Mouse (Mus musculus): ENCODE data around the gene Gm3233. TPM values are rescaled to one million over a fixed set of nuclear protein-coding genes. Genes with fewer than 3 reads are reported as not detected.
"Not testable (repeated sequence)": the region's sequence is repeated elsewhere in the genome, so short reads cannot be mapped to it uniquely, and the experiment has no call there.

Gm3233 gene
- total and polyA plus RNA-seq, 3 experiments = 0.33 TPM; not detected in 2

DNA sequence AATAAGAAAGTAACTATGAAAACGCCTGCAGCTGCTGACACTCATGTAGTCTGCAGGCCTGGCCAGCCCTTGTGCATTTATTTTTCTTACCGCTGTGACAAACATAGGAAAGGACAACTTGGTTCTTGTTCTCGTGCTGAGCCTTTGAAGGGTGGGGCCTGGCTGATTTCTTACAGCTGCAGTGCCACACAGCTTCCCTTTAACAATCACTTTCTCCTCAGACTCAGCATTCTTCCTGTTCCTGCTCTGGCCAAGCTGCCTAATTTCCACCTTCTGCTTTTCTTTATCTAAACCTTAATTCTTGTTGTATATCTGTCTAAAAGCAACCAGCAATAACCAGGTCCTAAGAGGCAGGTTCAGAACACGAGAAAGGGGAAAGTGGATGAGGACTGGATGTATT lies 45.7 kb downstream of the Gm3233 start:
- ATAC-seq (ENCODE audit: extremely low read depth, insufficient number of reproducible peaks, low FRiP score, poor library complexity, severe bottlenecking) (no peak), DNase-seq (ENCODE audit: low spot score) (no peak)
- Histone ChIP-seq H3K4me1 (ENCODE audit: insufficient read depth, low read depth, low read length) (no peaks in the 10 kb centered on the region), H3K9me3 (replicated peaks) (no peaks in the 10 kb centered on the region), H3K27me3 (ENCODE audit: insufficient read depth, low read length) (peaks cover 21% of the 10 kb centered on the region), H3K36me3 (replicated peaks) (no peaks in the 10 kb centered on the region), H3K4me3 (ENCODE audit: low read depth, low read length) (no peak overlapping the region)
- no peak for TF ChIP-seq CTCF (IDR thresholded peaks at IDR 0.05; ENCODE audit: low read depth, low read length)
- no peak for TF ChIP-seq GATA1 (IDR thresholded peaks at IDR 0.05; ENCODE audit: borderline replicate concordance, low read length)
- TF ChIP-seq POLR2AphosphoS5 (IDR thresholded peaks at IDR 0.05; ENCODE audit: insufficient replicate concordance, low read depth, low read length) = no peak
- no peak for TF ChIP-seq GATA2 (IDR thresholded peaks at IDR 0.05; ENCODE audit: borderline replicate concordance, low read depth, low read length)
- no peak for TF ChIP-seq TAL1 (conservative IDR thresholded peaks at IDR 0.05; ENCODE audit: low read depth, low read length)

DNA sequence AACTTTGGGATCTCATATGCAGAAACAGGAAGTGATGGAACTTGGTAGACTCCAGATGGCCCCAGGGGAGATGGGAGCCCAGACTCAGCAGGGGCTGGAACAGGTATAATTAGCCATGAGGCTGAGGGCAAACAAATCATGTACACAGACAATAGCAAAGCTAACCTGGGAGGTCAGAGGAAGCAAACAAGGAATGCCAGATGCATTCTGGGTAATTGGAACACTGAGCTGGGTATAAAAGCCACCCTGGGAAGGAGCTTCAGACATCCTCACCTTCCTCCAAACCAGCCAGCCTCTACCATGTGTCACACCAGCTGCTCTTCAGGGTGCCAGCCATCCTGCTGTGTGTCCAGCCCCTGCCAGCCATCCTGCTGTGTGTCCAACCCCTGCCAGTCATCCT lies 48.3 kb downstream of the Gm3233 start, which contains the start of gene Gm10024:
Gm10024 (plus strand) TSS at position 301 of the 400 bp plus-strand sequence.
- H3K9me3 ChIP-seq (replicated peaks); H3K4me3 ChIP-seq (ENCODE audit: low read depth, low read length); DNase-seq (ENCODE audit: low spot score); H3K4me1 ChIP-seq (ENCODE audit: insufficient read depth, low read depth, low read length); H3K36me3 ChIP-seq (replicated peaks); ATAC-seq (ENCODE audit: extremely low read depth, insufficient number of reproducible peaks, low FRiP score, poor library complexity, severe bottlenecking): not testable (repeated sequence)
- peaks cover 21% of the 10 kb centered on the region for H3K27me3 ChIP-seq (ENCODE audit: insufficient read depth, low read length)

DNA sequence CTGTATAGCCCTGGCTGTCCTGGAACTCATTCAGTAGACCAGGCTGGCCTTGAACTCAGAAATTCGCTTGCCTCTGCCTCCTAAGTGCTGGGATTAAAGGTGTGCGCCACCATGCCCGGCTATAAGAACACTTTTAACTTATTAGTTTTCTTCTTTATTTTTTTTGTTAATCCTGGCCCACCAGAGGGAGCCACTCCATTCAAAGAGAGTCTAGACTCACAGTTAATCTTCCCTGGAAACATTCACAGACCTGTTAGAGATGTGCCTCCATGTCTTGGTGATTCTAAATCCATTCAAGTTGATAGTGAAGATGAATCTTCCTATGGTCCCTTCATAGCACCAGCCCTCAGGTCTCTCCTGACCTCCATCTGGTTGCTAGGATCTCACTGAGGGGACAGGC lies 49.7 kb downstream of the Gm3233 start:
- H3K4me3 ChIP-seq (ENCODE audit: low read depth, low read length) = no peak overlapping the region
- no peaks in the 10 kb centered on the region for H3K36me3 ChIP-seq (replicated peaks)
- no peak for ATAC-seq (ENCODE audit: extremely low read depth, insufficient number of reproducible peaks, low FRiP score, poor library complexity, severe bottlenecking)
- TF ChIP-seq GATA2 (IDR thresholded peaks at IDR 0.05; ENCODE audit: borderline replicate concordance, low read depth, low read length) (no peak), GATA1 (IDR thresholded peaks at IDR 0.05; ENCODE audit: borderline replicate concordance, low read length) (no peak), POLR2AphosphoS5 (IDR thresholded peaks at IDR 0.05; ENCODE audit: insufficient replicate concordance, low read depth, low read length) (no peak), CTCF (IDR thresholded peaks at IDR 0.05; ENCODE audit: low read depth, low read length) (no peak), TAL1 (conservative IDR thresholded peaks at IDR 0.05; ENCODE audit: low read depth, low read length) (no peak)
- no peaks in the 10 kb centered on the region for H3K9me3 ChIP-seq (replicated peaks)
- H3K27me3 ChIP-seq (ENCODE audit: insufficient read depth, low read length) = peaks cover 17% of the 10 kb centered on the region
- no peaks in the 10 kb centered on the region for H3K4me1 ChIP-seq (ENCODE audit: insufficient read depth, low read depth, low read length)
- no peak for DNase-seq (ENCODE audit: low spot score)

Other genes with a start within 250 kb of the Gm3233 start
Only the 20 nearest of the 32 such genes appear.
- not detected in 2 replicates for gene Tspear, start 73.1 kb downstream of the Gm3233 start, total RNA-seq (2014; fragmentation: Nextera tagmentation)
- gene Tspear, start 73.1 kb downstream of the Gm3233 start, total RNA-seq (2017) = not detected in 2 replicates
- gene Tspear, start 73.1 kb downstream of the Gm3233 start, polyA plus RNA-seq (2012) = not detected in 2 replicates
- gene Gm19402, start 68.9 kb downstream of the Gm3233 start, total RNA-seq (2014; fragmentation: Nextera tagmentation) = not detected in 2 replicates
- gene Gm19402, start 68.9 kb downstream of the Gm3233 start, total RNA-seq (2017) = not detected in 2 replicates
- not detected in 2 replicates for gene Gm19402, start 68.9 kb downstream of the Gm3233 start, polyA plus RNA-seq (2012)
- not detected in 2 replicates for gene Gm9508, start 62.4 kb downstream of the Gm3233 start, total RNA-seq (2014; fragmentation: Nextera tagmentation)
- not detected in 2 replicates for gene Gm9508, start 62.4 kb downstream of the Gm3233 start, total RNA-seq (2017)
- gene Gm9508, start 62.4 kb downstream of the Gm3233 start, polyA plus RNA-seq (2012) = not detected in 2 replicates
- gene Gm10272, start 53.1 kb downstream of the Gm3233 start, total RNA-seq (2014; fragmentation: Nextera tagmentation) = not detected in 2 replicates
- gene Gm10272, start 53.1 kb downstream of the Gm3233 start, total RNA-seq (2017) = not detected in 2 replicates
- gene Gm10272, start 53.1 kb downstream of the Gm3233 start, polyA plus RNA-seq (2012) = not detected in 2 replicates
- not detected in 2 replicates for gene Gm10024, start 48.2 kb downstream of the Gm3233 start, total RNA-seq (2014; fragmentation: Nextera tagmentation)
- not detected in 2 replicates for gene Gm10024, start 48.2 kb downstream of the Gm3233 start, total RNA-seq (2017)
- gene Gm10024, start 48.2 kb downstream of the Gm3233 start, polyA plus RNA-seq (2012) = not detected in 2 replicates
- not detected in 2 replicates for gene Gm10142, start 43.9 kb downstream of the Gm3233 start, total RNA-seq (2014; fragmentation: Nextera tagmentation)
- gene Gm10142, start 43.9 kb downstream of the Gm3233 start, total RNA-seq (2017) = not detected in 2 replicates
- not detected in 2 replicates for gene Gm10142, start 43.9 kb downstream of the Gm3233 start, polyA plus RNA-seq (2012)
- gene Krtap12-1, start 39.1 kb downstream of the Gm3233 start, total RNA-seq (2014; fragmentation: Nextera tagmentation) = not detected in 2 replicates
- not detected in 2 replicates for gene Krtap12-1, start 39.1 kb downstream of the Gm3233 start, total RNA-seq (2017)
- gene Krtap12-1, start 39.1 kb downstream of the Gm3233 start, polyA plus RNA-seq (2012) = not detected in 2 replicates
- not detected in 2 replicates for gene Gm10100, start 33.2 kb downstream of the Gm3233 start, total RNA-seq (2014; fragmentation: Nextera tagmentation)
- not detected in 2 replicates for gene Gm10100, start 33.2 kb downstream of the Gm3233 start, total RNA-seq (2017)
- not detected in 2 replicates for gene Gm10100, start 33.2 kb downstream of the Gm3233 start, polyA plus RNA-seq (2012)
- not detected in 2 replicates for gene Gm18596, start 17.0 kb downstream of the Gm3233 start, total RNA-seq (2014; fragmentation: Nextera tagmentation)
- not detected in 2 replicates for gene Gm18596, start 17.0 kb downstream of the Gm3233 start, total RNA-seq (2017)
- gene Gm18596, start 17.0 kb downstream of the Gm3233 start, polyA plus RNA-seq (2012) = not detected in 2 replicates
- gene Gm9736, start 8.3 kb downstream of the Gm3233 start, total RNA-seq (2014; fragmentation: Nextera tagmentation) = not detected in 2 replicates
- 0.22 TPM in 1 of 2 replicates, not detected in the other for gene Gm9736, start 8.3 kb downstream of the Gm3233 start, total RNA-seq (2017)
- gene Gm9736, start 8.3 kb downstream of the Gm3233 start, polyA plus RNA-seq (2012) = not detected in 2 replicates
- gene Gm3238, start 11.6 kb upstream of the Gm3233 start, total RNA-seq (2014; fragmentation: Nextera tagmentation) = not detected in 2 replicates
- 0.22 TPM in 1 of 2 replicates, not detected in the other for gene Gm3238, start 11.6 kb upstream of the Gm3233 start, total RNA-seq (2017)
- gene Gm3238, start 11.6 kb upstream of the Gm3233 start, polyA plus RNA-seq (2012) = not detected in 2 replicates
- gene Gm7138, start 17.3 kb upstream of the Gm3233 start, total RNA-seq (2014; fragmentation: Nextera tagmentation) = not detected in 2 replicates
- 0.33 TPM in 1 of 2 replicates, not detected in the other for gene Gm7138, start 17.3 kb upstream of the Gm3233 start, total RNA-seq (2017)
- not detected in 2 replicates for gene Gm7138, start 17.3 kb upstream of the Gm3233 start, polyA plus RNA-seq (2012)
- not detected in 2 replicates for gene Gm3250, start 22.9 kb upstream of the Gm3233 start, total RNA-seq (2014; fragmentation: Nextera tagmentation)
- gene Gm3250, start 22.9 kb upstream of the Gm3233 start, total RNA-seq (2017) = not detected in 2 replicates
- gene Gm3250, start 22.9 kb upstream of the Gm3233 start, polyA plus RNA-seq (2012) = not detected in 2 replicates
- gene Gm7137, start 28.5 kb upstream of the Gm3233 start, total RNA-seq (2014; fragmentation: Nextera tagmentation) = not detected in 2 replicates
- not detected in 2 replicates for gene Gm7137, start 28.5 kb upstream of the Gm3233 start, total RNA-seq (2017)
- gene Gm7137, start 28.5 kb upstream of the Gm3233 start, polyA plus RNA-seq (2012) = not detected in 2 replicates
- gene Gm9639, start 35.4 kb upstream of the Gm3233 start, total RNA-seq (2014; fragmentation: Nextera tagmentation) = not detected in 2 replicates
- gene Gm9639, start 35.4 kb upstream of the Gm3233 start, total RNA-seq (2017) = not detected in 2 replicates
- not detected in 2 replicates for gene Gm9639, start 35.4 kb upstream of the Gm3233 start, polyA plus RNA-seq (2012)
- not detected in 2 replicates for gene Gm19668, start 39.5 kb upstream of the Gm3233 start, total RNA-seq (2014; fragmentation: Nextera tagmentation)
- 0.16 TPM in 1 of 2 replicates, not detected in the other for gene Gm19668, start 39.5 kb upstream of the Gm3233 start, total RNA-seq (2017)
- gene Gm19668, start 39.5 kb upstream of the Gm3233 start, polyA plus RNA-seq (2012) = not detected in 2 replicates
- gene Gm9507, start 52.2 kb upstream of the Gm3233 start, total RNA-seq (2014; fragmentation: Nextera tagmentation) = not detected in 2 replicates
- gene Gm9507, start 52.2 kb upstream of the Gm3233 start, total RNA-seq (2017) = not detected in 2 replicates
- not detected in 2 replicates for gene Gm9507, start 52.2 kb upstream of the Gm3233 start, polyA plus RNA-seq (2012)
- gene Gm2696, start 55.0 kb upstream of the Gm3233 start, total RNA-seq (2014; fragmentation: Nextera tagmentation) = not detected in 2 replicates
- not detected in 2 replicates for gene Gm2696, start 55.0 kb upstream of the Gm3233 start, total RNA-seq (2017)
- gene Gm2696, start 55.0 kb upstream of the Gm3233 start, polyA plus RNA-seq (2012) = not detected in 2 replicates
- not detected in 2 replicates for gene Krtap10-4, start 67.4 kb upstream of the Gm3233 start, total RNA-seq (2014; fragmentation: Nextera tagmentation)
- gene Krtap10-4, start 67.4 kb upstream of the Gm3233 start, total RNA-seq (2017) = not detected in 2 replicates
- gene Krtap10-4, start 67.4 kb upstream of the Gm3233 start, polyA plus RNA-seq (2012) = not detected in 2 replicates
- gene Krtap10-10, start 76.3 kb upstream of the Gm3233 start, total RNA-seq (2014; fragmentation: Nextera tagmentation) = not detected in 2 replicates
- gene Krtap10-10, start 76.3 kb upstream of the Gm3233 start, total RNA-seq (2017) = 0.49 TPM in 1 of 2 replicates, not detected in the other
- not detected in 2 replicates for gene Krtap10-10, start 76.3 kb upstream of the Gm3233 start, polyA plus RNA-seq (2012)

All from G1E (cell line).